Mouse (Mus musculus) embryo, embryonic 9.5 days (tissue): ENCODE results near the gene Ccr6.

Experiments used
- DNase-seq: peaks from one replicate; pipeline ENCODE4 v3.0.0-alpha.2; 2017; ENCODE audit errors: extremely low spot score

The Ccr6 gene

DNA sequence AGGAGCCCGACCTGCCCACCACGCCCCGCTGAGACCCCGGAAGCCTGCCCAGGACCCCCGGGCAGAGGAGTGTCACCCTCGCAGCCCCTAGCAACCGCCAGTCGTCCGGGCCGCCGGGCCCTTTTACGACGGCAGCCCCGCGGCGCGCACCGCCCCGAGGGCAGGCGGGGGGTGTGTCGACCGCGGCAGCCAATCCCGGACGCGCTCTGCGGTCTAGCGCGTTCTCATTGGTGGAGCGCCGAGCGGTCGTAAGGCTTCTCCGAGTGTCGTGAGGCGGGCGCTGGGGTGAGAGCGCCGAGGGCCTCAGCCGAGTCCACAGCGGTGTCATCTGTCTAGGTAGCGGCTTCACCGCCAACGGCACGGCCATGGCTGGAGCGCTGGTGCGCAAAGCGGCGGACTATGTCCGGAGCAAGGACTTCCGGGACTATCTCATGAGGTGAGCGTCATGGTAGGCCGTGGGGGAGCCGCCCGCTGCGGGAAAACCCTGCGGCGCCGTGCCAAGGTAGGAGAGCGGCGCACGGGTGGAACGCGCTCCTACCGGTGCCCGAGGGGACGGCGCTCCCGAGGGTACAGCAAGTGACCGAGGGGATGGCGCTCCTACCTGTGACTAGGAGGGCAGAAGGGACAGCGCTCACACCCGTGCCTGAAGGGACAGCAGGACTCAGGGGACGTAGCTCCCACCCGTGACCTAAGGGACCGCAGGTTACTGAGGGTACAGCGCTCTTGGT lies 47.8 kb downstream of the Ccr6 start:
- peak; percentile 90 for DNase-seq

DNA sequence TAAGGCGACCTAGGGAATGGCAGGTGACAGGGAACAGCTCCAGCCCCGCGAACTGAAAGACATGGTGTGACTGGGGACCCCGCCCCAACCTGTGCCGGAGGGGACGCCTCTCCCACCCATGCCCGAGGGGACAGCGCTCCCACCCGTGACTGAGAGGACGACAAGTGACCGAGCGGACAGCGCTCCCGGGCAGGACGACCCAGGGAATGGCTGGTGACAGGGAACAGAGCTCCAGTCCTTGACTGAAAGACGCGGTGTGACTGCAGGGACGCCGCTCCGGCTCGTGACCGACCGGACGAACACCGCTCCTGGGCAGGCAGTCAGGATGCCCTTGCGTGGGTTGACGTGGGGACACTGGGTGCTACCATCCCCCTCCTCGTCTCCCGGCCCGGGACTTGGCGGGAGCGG lies 48.4 kb downstream of the Ccr6 start:
- DNase-seq: peak; percentile 29

DNA sequence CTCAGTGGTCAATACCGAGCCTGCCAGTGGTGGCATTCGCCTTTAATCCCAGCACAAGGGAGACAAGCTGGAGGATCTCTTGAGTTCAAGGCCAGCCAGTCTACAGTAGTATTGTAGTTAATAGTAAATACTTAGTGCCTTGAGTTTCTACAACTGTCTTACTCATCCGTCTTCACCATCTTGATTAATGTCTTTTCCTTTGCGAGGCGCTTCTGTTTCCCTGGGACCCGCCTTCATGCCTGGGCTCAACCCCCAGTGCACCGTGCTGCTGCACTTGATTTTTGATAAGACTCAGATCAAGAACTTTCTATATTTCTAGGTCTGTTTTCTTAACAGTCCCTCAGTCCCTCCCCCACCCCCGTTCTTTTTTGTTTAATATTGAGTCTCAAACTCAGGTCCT lies 49.2 kb downstream of the Ccr6 start:
- DNase-seq: no peak

GRCm38 (mm10) chr17:8286987-8287386 lies 51.1 kb downstream of the Ccr6 start:
- no peak for DNase-seq

DNA sequence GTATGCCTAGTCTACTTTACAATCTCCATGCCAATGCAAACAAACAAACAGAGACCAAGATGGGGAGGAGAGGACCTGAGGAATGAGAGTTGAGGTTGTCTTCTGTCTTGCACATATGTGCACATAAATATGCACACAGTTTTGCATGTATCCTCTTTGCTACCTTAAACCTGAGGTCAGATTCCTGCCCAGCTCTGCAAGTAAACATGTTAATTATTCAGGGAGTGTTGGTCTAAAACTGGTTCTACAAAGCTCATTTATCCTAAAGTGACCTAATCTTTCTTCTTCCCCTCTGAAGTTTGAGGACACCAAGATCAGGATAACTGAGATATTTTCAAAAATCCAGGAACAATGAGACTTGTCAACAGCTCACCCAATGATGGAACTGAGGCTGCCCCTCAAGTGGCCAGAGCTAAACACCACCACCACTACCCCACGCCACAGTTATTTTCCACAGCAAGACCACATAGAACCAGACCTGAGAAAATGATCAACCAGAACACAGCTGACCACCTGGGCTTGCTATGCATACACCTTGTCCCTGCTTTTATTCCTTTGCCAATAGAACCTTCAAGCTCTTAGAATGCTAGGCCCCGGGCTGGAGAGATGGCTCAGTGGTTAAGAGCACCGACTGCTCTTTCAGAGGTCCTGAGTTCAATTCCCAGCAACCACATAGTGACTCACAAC lies 54.3 kb downstream of the Ccr6 start:
- DNase-seq: no peak

DNA sequence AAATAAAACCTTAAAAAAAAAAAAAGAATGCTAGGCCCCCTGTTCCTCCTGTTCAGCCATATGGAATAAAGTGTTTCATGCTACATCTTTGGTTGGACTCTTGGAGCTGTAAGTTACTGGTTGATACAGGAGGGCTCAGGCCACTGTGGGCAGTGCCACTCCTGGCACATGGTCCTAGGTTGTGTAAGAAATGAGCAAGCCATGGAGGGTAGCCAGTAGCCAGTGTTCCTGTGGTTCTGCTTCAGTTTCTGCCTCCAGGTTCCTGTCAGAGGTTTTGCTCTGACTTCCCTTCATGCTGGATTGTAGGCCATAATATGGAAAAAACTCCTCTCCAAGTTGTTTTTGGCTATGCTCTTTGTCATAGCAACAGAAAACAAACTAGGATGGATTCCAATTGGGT lies 54.9 kb downstream of the Ccr6 start:
- no peak for DNase-seq

DNA sequence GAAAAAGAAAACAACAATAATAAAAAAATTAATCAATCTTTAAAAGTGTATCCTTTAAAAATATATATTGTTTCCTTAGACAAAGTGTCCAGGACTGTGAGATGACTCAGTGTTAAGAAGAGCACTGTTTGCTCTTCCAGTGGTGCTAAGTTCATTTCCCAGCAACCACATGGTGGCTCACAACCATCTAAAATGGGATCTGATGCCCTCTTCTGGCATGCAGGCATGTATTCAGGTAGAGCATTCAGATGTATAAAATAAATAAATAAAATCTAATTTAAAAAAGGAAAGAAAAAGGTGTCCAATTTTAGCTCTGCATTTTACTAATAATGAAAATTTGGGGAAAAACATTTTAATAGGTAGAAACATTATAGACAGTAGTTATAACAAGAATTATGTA lies 60.0 kb downstream of the Ccr6 start:
- no peak for DNase-seq

GRCm38 (mm10) chr17:8296313-8296844 lies 60.5 kb downstream of the Ccr6 start:
- no peak for DNase-seq

DNA sequence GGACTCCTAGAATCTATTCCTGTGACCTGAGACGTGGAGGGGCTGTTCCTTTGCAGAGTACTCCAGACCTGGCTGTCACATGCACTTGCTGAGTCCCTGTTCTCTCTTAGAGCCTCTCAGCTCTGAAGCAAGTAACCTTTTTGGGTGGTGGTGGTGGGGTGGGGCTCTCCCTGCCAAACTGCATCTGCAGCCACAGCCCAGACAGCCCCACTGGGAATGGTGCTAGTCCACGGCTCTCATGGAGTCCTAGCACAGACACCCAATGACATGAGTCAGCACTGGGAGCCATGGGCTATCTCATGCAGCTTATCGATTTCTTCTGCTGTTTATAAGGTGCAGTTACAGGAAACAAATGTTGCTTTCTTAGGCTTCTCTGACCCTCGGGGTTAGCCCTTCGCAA lies 61.9 kb downstream of the Ccr6 start:
- no peak for DNase-seq

- DNase-seq: no peak
Measured at GRCm38 (mm10) chr17:8298281-8298680, 62.4 kb downstream of the Ccr6 start.

- no peak for DNase-seq
Measured at GRCm38 (mm10) chr17:8299524-8299923, 63.7 kb downstream of the Ccr6 start.

DNA sequence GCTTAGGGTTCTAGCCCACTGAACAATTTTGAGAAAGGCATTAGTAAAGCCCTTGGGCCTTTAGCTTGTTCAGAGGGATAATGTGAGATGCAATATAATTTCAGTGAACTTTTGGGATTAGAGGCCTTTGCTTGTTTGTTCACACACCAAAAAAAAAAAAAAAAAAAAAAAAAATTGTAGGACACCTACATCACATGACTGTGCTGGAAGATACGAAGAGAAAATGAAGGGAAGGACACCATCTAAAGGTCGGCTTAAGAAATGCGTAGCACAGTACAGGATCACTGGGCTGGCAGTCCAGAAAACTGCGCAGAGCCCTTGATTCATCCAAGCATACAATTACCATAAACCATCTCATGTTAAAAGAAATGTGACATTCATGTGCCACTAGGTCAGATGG lies 65.7 kb downstream of the Ccr6 start:
- DNase-seq: no peak

- DNase-seq: no peak
Measured at GRCm38 (mm10) chr17:8302772-8303438, 67.1 kb downstream of the Ccr6 start.

- DNase-seq: no peak
Measured at GRCm38 (mm10) chr17:8303671-8304070, 67.8 kb downstream of the Ccr6 start.

DNA sequence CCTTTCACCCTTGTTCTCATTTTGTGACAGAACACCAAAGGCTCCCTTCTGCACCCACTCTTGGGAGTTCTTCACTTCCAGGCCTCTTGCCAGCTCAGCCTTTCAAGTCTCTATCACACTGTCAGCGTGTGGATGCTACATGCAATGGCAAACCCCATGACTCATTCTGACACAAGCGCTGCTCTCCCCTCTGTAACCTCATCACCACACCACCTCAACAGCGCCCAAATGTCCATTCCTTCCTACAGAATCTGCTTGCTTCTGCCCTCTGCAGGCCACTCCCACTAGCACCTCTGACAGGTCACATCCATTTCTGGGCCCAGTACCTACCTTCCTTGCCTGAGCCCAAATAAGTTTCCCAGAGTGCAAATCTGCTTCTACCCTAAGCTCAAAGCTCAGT lies 70.0 kb downstream of the Ccr6 start:
- no peak for DNase-seq
